Mouse (Mus musculus): ENCODE data around the gene T2. TPM values are rescaled to one million over a fixed set of nuclear protein-coding genes. Genes with fewer than 3 reads are reported as not detected.

The T2 gene
- total RNA-seq, 2 experiments from 2014 or later = not detected

GRCm38 (mm10) chr17:8408589-8409295 lies 53.0 kb downstream of the T2 start:
- no peak for TF ChIP-seq CTCF (IDR thresholded peaks at IDR 0.05)
- DNase-seq = no peak
- Histone ChIP-seq H3K4me3 (no peak overlapping the region), H3K27ac (no peak overlapping the region)
- intact Hi-C loops (cut with DNase I) = no loop called here

- no peak for DNase-seq
- Histone ChIP-seq H3K27ac (no peak overlapping the region), H3K4me3 (no peak overlapping the region)
- intact Hi-C loops (cut with DNase I) = no loop called here
- no peak for TF ChIP-seq CTCF (IDR thresholded peaks at IDR 0.05)
Measured at GRCm38 (mm10) chr17:8410330-8410729, 54.5 kb downstream of the T2 start.

GRCm38 (mm10) chr17:8413656-8414055 lies 57.9 kb downstream of the T2 start:
- Histone ChIP-seq H3K27ac (no peak overlapping the region), H3K4me3 (no peak overlapping the region)
- DNase-seq = no peak
- no peak for TF ChIP-seq CTCF (IDR thresholded peaks at IDR 0.05)
- intact Hi-C loops (cut with DNase I) = no loop called here

- intact Hi-C loops (cut with DNase I) = no loop called here
- no peak for TF ChIP-seq CTCF (IDR thresholded peaks at IDR 0.05)
- Histone ChIP-seq H3K27ac (no peak overlapping the region), H3K4me3 (no peak overlapping the region)
- no peak for DNase-seq
Measured at GRCm38 (mm10) chr17:8415533-8415932, 59.7 kb downstream of the T2 start.

GRCm38 (mm10) chr17:8416865-8417264 lies 61.1 kb downstream of the T2 start:
- no peak overlapping the region for H3K4me3 ChIP-seq
- no peak for DNase-seq
- H3K27ac ChIP-seq = no peak overlapping the region
- no peak for TF ChIP-seq CTCF (IDR thresholded peaks at IDR 0.05)
- intact Hi-C loops (cut with DNase I) = no loop called here

GRCm38 (mm10) chr17:8420739-8421138 lies 64.9 kb downstream of the T2 start:
- peak; percentile 36 for TF ChIP-seq CTCF (IDR thresholded peaks at IDR 0.05)
- Histone ChIP-seq H3K27ac (no peak overlapping the region), H3K4me3 (no peak overlapping the region)
- intact Hi-C loops (cut with DNase I) = no loop called here
- DNase-seq = no peak

GRCm38 (mm10) chr17:8421517-8421916 lies 65.7 kb downstream of the T2 start:
- no peak for DNase-seq
- Histone ChIP-seq H3K4me3 (no peak overlapping the region), H3K27ac (no peak overlapping the region)
- TF ChIP-seq CTCF (IDR thresholded peaks at IDR 0.05) = no peak
- intact Hi-C loops (cut with DNase I) = no loop called here

- Histone ChIP-seq H3K4me3 (no peak overlapping the region), H3K27ac (no peak overlapping the region)
- no peak for DNase-seq
- TF ChIP-seq CTCF (IDR thresholded peaks at IDR 0.05) = peak; percentile 65
- intact Hi-C loops (cut with DNase I) = no loop called here
Measured at GRCm38 (mm10) chr17:8423283-8423682, 67.5 kb downstream of the T2 start.

- intact Hi-C loops (cut with DNase I) = no loop called here
- Histone ChIP-seq H3K4me3 (no peak overlapping the region), H3K27ac (no peak overlapping the region)
- no peak for TF ChIP-seq CTCF (IDR thresholded peaks at IDR 0.05)
- DNase-seq = no peak
Measured at GRCm38 (mm10) chr17:8429436-8429835, 73.6 kb downstream of the T2 start.

- intact Hi-C loops (cut with DNase I) = no loop called here
- no peak for TF ChIP-seq CTCF (IDR thresholded peaks at IDR 0.05)
- Histone ChIP-seq H3K27ac (no peak overlapping the region), H3K4me3 (no peak overlapping the region)
- DNase-seq = no peak
Measured at GRCm38 (mm10) chr17:8429896-8430295, 74.1 kb downstream of the T2 start.

- TF ChIP-seq CTCF (IDR thresholded peaks at IDR 0.05) = no peak
- intact Hi-C loops (cut with DNase I) = no loop called here
- H3K4me3 ChIP-seq = no peak overlapping the region
- H3K27ac ChIP-seq = no peak overlapping the region
- DNase-seq = no peak
Measured at GRCm38 (mm10) chr17:8432179-8432800, 76.5 kb downstream of the T2 start.

- no peak overlapping the region for H3K4me3 ChIP-seq
- intact Hi-C loops (cut with DNase I) = no loop called here
- DNase-seq = no peak
- no peak overlapping the region for H3K27ac ChIP-seq
- TF ChIP-seq CTCF (IDR thresholded peaks at IDR 0.05) = no peak
Measured at GRCm38 (mm10) chr17:8433121-8433977, 77.6 kb downstream of the T2 start.
